Mouse (Mus musculus): ENCODE data around the gene Magix.
"Not testable (repeated sequence)": the region's sequence is repeated elsewhere in the genome, so short reads cannot be mapped to it uniquely, and the experiment has no call there.

The Magix gene

GRCm38 (mm10) chrX:7680864-7681263 lies at the start of gene Magix:
Magix (minus strand) TSS chrX:7681251.
- DNase-seq = peak; percentile 43 to 60

GRCm38 (mm10) chrX:7728922-7729265 lies 47.8 kb upstream of the Magix start:
- DNase-seq = no peak

GRCm38 (mm10) chrX:7728215-7728921 lies 47.3 kb upstream of the Magix start, which contains the start of gene Praf2:
Praf2 (plus strand) TSS chrX:7728439.
- peak; percentile 75 to 78 for DNase-seq

- no peak for DNase-seq
Measured at GRCm38 (mm10) chrX:7727176-7727575, 46.1 kb upstream of the Magix start.

GRCm38 (mm10) chrX:7725841-7726240 lies 44.8 kb upstream of the Magix start:
- DNase-seq = no peak

- DNase-seq = no peak
Measured at GRCm38 (mm10) chrX:7724135-7724534, 43.1 kb upstream of the Magix start.

- DNase-seq = no peak
Measured at GRCm38 (mm10) chrX:7722691-7723090, 41.6 kb upstream of the Magix start.

GRCm38 (mm10) chrX:7722282-7722611 lies 41.2 kb upstream of the Magix start:
- DNase-seq = no peak

GRCm38 (mm10) chrX:7721514-7722281 lies 40.6 kb upstream of the Magix start, which contains the start of gene Gm45208:
Gm45208 (plus strand) TSS chrX:7722245.
- DNase-seq = peak; percentile 61 to 70

GRCm38 (mm10) chrX:7716058-7716457 lies 35.0 kb upstream of the Magix start:
- not testable (repeated sequence) for DNase-seq

- DNase-seq = peak; percentile 92
Measured at GRCm38 (mm10) chrX:7714135-7714899, 33.3 kb upstream of the Magix start, which contains the start of gene Wdr45. Wdr45 (plus strand) TSS chrX:7714333.

GRCm38 (mm10) chrX:7713764-7714134 lies 32.7 kb upstream of the Magix start:
- not testable (repeated sequence) for DNase-seq

- DNase-seq = peak; percentile 76 to 82
Measured at GRCm38 (mm10) chrX:7696954-7697381, 15.9 kb upstream of the Magix start, which contains the start of gene Gpkow. Gpkow (plus strand) TSS chrX:7697131.

GRCm38 (mm10) chrX:7696520-7696919 lies 15.5 kb upstream of the Magix start:
- DNase-seq = no peak

- peak; percentile 24 to 28 for DNase-seq
Measured at GRCm38 (mm10) chrX:7692862-7693261, 11.8 kb upstream of the Magix start.

- DNase-seq = no peak
Measured at GRCm38 (mm10) chrX:7690486-7690885, 9.4 kb upstream of the Magix start.

- peak; percentile 22 to 36 for DNase-seq
Measured at GRCm38 (mm10) chrX:7688321-7688720, 7.3 kb upstream of the Magix start.

GRCm38 (mm10) chrX:7680057-7680412 lies 1.0 kb downstream of the Magix start:
- no peak for DNase-seq

- peak; percentile 88 to 89 for DNase-seq
Measured at GRCm38 (mm10) chrX:7679405-7680056, 1.5 kb downstream of the Magix start.

- DNase-seq = no peak
Measured at GRCm38 (mm10) chrX:7678986-7679385, 2.1 kb downstream of the Magix start.

GRCm38 (mm10) chrX:7675001-7675380 lies 6.1 kb downstream of the Magix start:
- DNase-seq = no peak

- DNase-seq = no peak
Measured at GRCm38 (mm10) chrX:7674284-7675000, 6.6 kb downstream of the Magix start.
